Mouse (Mus musculus) E14TG2a.4 (cell line): Measurements from ENCODE around the gene Cic.

Experiments used
- CTCF ChIP-seq: conservative IDR thresholded peaks from 2 replicates; pipeline ENCODE4 v1.5.1; 2014; ENCODE audit warnings: low read length
- NANOG ChIP-seq: IDR thresholded peaks from 2 replicates; pipeline ENCODE4 v1.6.1; 2014; ENCODE audit warnings: borderline replicate concordance, low read length, mixed read lengths

GRCm38 (mm10) chr7:25233061-25233460 lies 34.4 kb upstream of the Cic start:
- no peak for TF ChIP-seq CTCF
- no peak for TF ChIP-seq NANOG
